Mouse (Mus musculus) kidney, adult 2 months (tissue): ENCODE results near the gene Prpf6.

Experiments used
- CTCF ChIP-seq: fragments of 200-500 bp; conservative IDR thresholded peaks from 2 replicates; pipeline ENCODE4 v1.5.1; 2011; ENCODE audit warnings: low read depth, mild to moderate bottlenecking, control low read depth, low read length, moderate library complexity, mixed read lengths; ENCODE audit not compliant: insufficient read depth, insufficient read length
- POLR2A ChIP-seq: fragments of 200-500 bp; IDR thresholded peaks from one replicate; pipeline ENCODE4 v1.6.1; 2011; ENCODE audit warnings: low read depth, low read length, control low read depth

- no peak for TF ChIP-seq POLR2A
- TF ChIP-seq CTCF: no peak
These were observed 97.9 kb downstream of the Prpf6 start for GRCm38 (mm10) chr2:181689466-181690160.
